Mouse (Mus musculus): Measurements from ENCODE around the gene Hp1bp3. TPM values are rescaled to one million over a fixed set of nuclear protein-coding genes. Genes with fewer than 3 reads are reported as not detected.

Gene Hp1bp3
- polyA plus RNA-seq, 1 experiment from 2014 or later: 257 TPM

Other genes with a start within 250 kb of the Hp1bp3 start
- 48.4 and 63.0 TPM in 2 replicates for gene Eif4g3, start 223.3 kb upstream of the Hp1bp3 start, polyA plus RNA-seq (2014; fragmentation: Nextera tagmentation; extraction: Ambion mirVana)
- gene Sh2d5, start 34.1 kb downstream of the Hp1bp3 start, polyA plus RNA-seq (2014; fragmentation: Nextera tagmentation; extraction: Ambion mirVana): 7.7 and 9.4 TPM in 2 replicates
- gene Kif17, start 34.1 kb downstream of the Hp1bp3 start, polyA plus RNA-seq (2014; fragmentation: Nextera tagmentation; extraction: Ambion mirVana): 2.5 and 2.9 TPM in 2 replicates
- gene Ddost, start 88.4 kb downstream of the Hp1bp3 start, polyA plus RNA-seq (2014; fragmentation: Nextera tagmentation; extraction: Ambion mirVana): 177 and 184 TPM in 2 replicates
- gene Pink1, start 110.0 kb downstream of the Hp1bp3 start, polyA plus RNA-seq (2014; fragmentation: Nextera tagmentation; extraction: Ambion mirVana): 54.1 and 74.7 TPM in 2 replicates
- 2.4 and 4.6 TPM in 2 replicates for gene Cda, start 151.7 kb downstream of the Hp1bp3 start, polyA plus RNA-seq (2014; fragmentation: Nextera tagmentation; extraction: Ambion mirVana)
- gene Fam43b, start 180.2 kb downstream of the Hp1bp3 start, polyA plus RNA-seq (2014; fragmentation: Nextera tagmentation; extraction: Ambion mirVana): 5.4 and 6.7 TPM in 2 replicates
- 22.8 and 23.8 TPM in 2 replicates for gene Mul1, start 218.4 kb downstream of the Hp1bp3 start, polyA plus RNA-seq (2014; fragmentation: Nextera tagmentation; extraction: Ambion mirVana)
- gene Camk2n1, start 238.0 kb downstream of the Hp1bp3 start, polyA plus RNA-seq (2014; fragmentation: Nextera tagmentation; extraction: Ambion mirVana): 15.4 and 20.5 TPM in 2 replicates